Comparison of ENCODE assay signal across 8 mouse cellular contexts in genomic region chr9:60998086-60998785, GRCm38 (mm10).
DNase-seq lines count a peak whose midpoint lies in the region; ATAC-seq and TF ChIP-seq lines count a peak whose summit lies in the region.

No protein-coding gene starts in this region.

- DNase-seq in kidney, adult 2 months, result no peak
- peak; percentile 80 for DNase-seq in CH12.LX (ENCODE audit: extremely low read depth)
- DNase-seq in cerebellum, postnatal 36 days, result peak; percentile 8 to 14
- peak; percentile 69 for DNase-seq in thymus, postnatal 14 days
- DNase-seq in embryo, embryonic 11 days, result no peak
- no peak for DNase-seq in testis, postnatal 10 days (ENCODE audit: low spot score)

- no peak for TF ChIP-seq POLR2A in kidney, adult 2 months (IDR thresholded peaks at IDR 0.05; ENCODE audit: low read depth, low read length)
- no peak for TF ChIP-seq POLR2A in CH12.LX (IDR thresholded peaks at IDR 0.05; ENCODE audit: low read depth, low read length)

- H3K4me1 ChIP-seq in kidney, adult 2 months (ENCODE audit: control insufficient read depth, insufficient read depth, low read length), result no peaks in the 10 kb centered on the region
- 0 out of 2 replicates have a peak, but pooled peaks cover 10% of the 10 kb centered on the region for H3K4me1 ChIP-seq in kidney, embryonic 15.5 days
- H3K4me1 ChIP-seq in CH12.LX (ENCODE audit: control insufficient read depth in 1 of 2, insufficient read depth in 2 of 2), result peaks cover 28 to 46% of the 10 kb centered on the region in 2 experiments

- no peaks in the 10 kb centered on the region for H3K27me3 ChIP-seq in kidney, adult 2 months (replicated peaks; ENCODE audit: control insufficient read depth, insufficient read depth, low read length)
- peaks cover 3% of the 10 kb centered on the region; the same call in 1 of the 2 replicates for H3K27me3 ChIP-seq in kidney, embryonic 15.5 days
- H3K27me3 ChIP-seq in CH12.LX (replicated peaks), result peaks cover 13% of the 10 kb centered on the region

- TF ChIP-seq EP300 in CH12.LX (IDR thresholded peaks at IDR 0.05; ENCODE audit: low read length), result no peak

- TF ChIP-seq CTCF in kidney, adult 2 months (conservative IDR thresholded peaks at IDR 0.05; ENCODE audit: insufficient read depth, insufficient read length, low read depth, low read length), result peak; percentile 33
- peak in 1 of 2 experiments; percentile 70; a peak in 2 of 4 replicates for TF ChIP-seq CTCF in CH12.LX (conservative IDR thresholded peaks at IDR 0.05 in 1 of 2, IDR thresholded peaks at IDR 0.05 in 1 of 2; ENCODE audit: low read depth in 2 of 2, low read length in 2 of 2)

- no peaks in the 10 kb centered on the region for H3K79me2 ChIP-seq in CH12.LX (replicated peaks; ENCODE audit: control insufficient read depth, extremely low read depth, insufficient read depth, poor library complexity, severe bottlenecking)

- dilution Hi-C loops in CH12.LX (cut with MboI; ENCODE audit: extremely low pct_ligation_motif_present, extremely low pct_unique_long_range_greater_than_20kb, low sequenced_read_pairs), result no loop called here

- H3K9me3 ChIP-seq in kidney, embryonic 15.5 days (replicated peaks), result no peaks in the 10 kb centered on the region
- H3K9me3 ChIP-seq in CH12.LX (replicated peaks; ENCODE audit: low read length), result peaks cover 7% of the 10 kb centered on the region

- ATAC-seq in kidney, embryonic 15.5 days (replicated peaks; ENCODE audit: low FRiP score), result no peak
- peak; percentile 54 for ATAC-seq in megakaryocyte progenitor cell, adult 5-6 weeks (replicated peaks; ENCODE audit: poor library complexity)

- H3K9ac ChIP-seq in kidney, embryonic 15.5 days, result no peak overlapping the region
- H3K9ac ChIP-seq in CH12.LX (ENCODE audit: insufficient read depth, low read depth), result no peak overlapping the region

- H3K27ac ChIP-seq in kidney, adult 2 months (ENCODE audit: insufficient read depth, low read depth, low read length), result no peak overlapping the region
- H3K27ac ChIP-seq in kidney, embryonic 15.5 days, result no peak overlapping the region
- 0 out of 2 replicates have a peak overlapping the region, but pooled peaks have one; percentile 5 for H3K27ac ChIP-seq in CH12.LX (ENCODE audit: insufficient read depth, low read depth)

- no peaks in the 10 kb centered on the region for H3K36me3 ChIP-seq in kidney, adult 2 months (ENCODE audit: control insufficient read depth, insufficient read depth, low read length)
- H3K36me3 ChIP-seq in kidney, embryonic 15.5 days, result no peaks in the 10 kb centered on the region
- no peaks in the 10 kb centered on the region for H3K36me3 ChIP-seq in CH12.LX (replicated peaks in 1 of 2; ENCODE audit: control insufficient read depth in 1 of 2, insufficient read depth in 1 of 2, low read length in 1 of 2)

- no peak overlapping the region for H3K4me3 ChIP-seq in kidney, adult 2 months (ENCODE audit: insufficient read depth, low read depth, low read length)
- no peak overlapping the region for H3K4me3 ChIP-seq in kidney, embryonic 15.5 days (replicated peaks)
- H3K4me3 ChIP-seq in CH12.LX (replicated peaks in 1 of 3; ENCODE audit: low read depth in 2 of 3, low read length in 2 of 3, poor library complexity in 1 of 3), result no peak overlapping the region

- in situ Hi-C loops in CH12.LX (cut with MboI; ENCODE audit: low pct_ligation_motif_present, low pct_unique_long_range_greater_than_20kb, low sequenced_read_pairs), result no loop called here

- 78% methylated on average over 3 of the region's 3 CpGs for WGBS in kidney, adult 2 months
- WGBS in kidney, embryonic 15.5 days, result 82% methylated on average over 3 of the region's 3 CpGs

- peak; percentile 74 for TF ChIP-seq RAD21 in CH12.LX (IDR thresholded peaks at IDR 0.05; ENCODE audit: low read depth, low read length)

- no peak overlapping the region for H3K4me2 ChIP-seq in kidney, embryonic 15.5 days
- H3K4me2 ChIP-seq in CH12.LX (ENCODE audit: insufficient read depth, low read depth, poor library complexity, severe bottlenecking), result no peak overlapping the region

TF ChIP-seq in CH12.LX, 34 proteins besides CTCF, POLR2A, EP300 and RAD21:
- TF ChIP-seq MAZ (IDR thresholded peaks at IDR 0.05; ENCODE audit: low read depth, low read length) (peak; percentile 92), MAFK (IDR thresholded peaks at IDR 0.05; ENCODE audit: insufficient replicate concordance, low read length) (no peak), JUND (conservative IDR thresholded peaks at IDR 0.05; ENCODE audit: low read depth, low read length) (no peak), JUN (IDR thresholded peaks at IDR 0.05; ENCODE audit: insufficient read depth, low read depth, low read length) (no peak), MYC (IDR thresholded peaks at IDR 0.05; ENCODE audit: low read depth, low read length) (no peak), IRF4 (IDR thresholded peaks at IDR 0.05; ENCODE audit: low read depth, low read length) (no peak), TBP (conservative IDR thresholded peaks at IDR 0.05; ENCODE audit: low read depth, low read length) (no peak), SMC3 (IDR thresholded peaks at IDR 0.05; ENCODE audit: low read depth, low read length) (peak; percentile 61), MAX (IDR thresholded peaks at IDR 0.05; ENCODE audit: low read length) (no peak)

Comparison
In these comparisons a context has a peak if more than half of its experiments do, and no peak if none do; other contexts are left out.
1. DNase-seq: peak in CH12.LX (single experiment), cerebellum, postnatal 36 days (2 of 2) and thymus, postnatal 14 days (single experiment); none in kidney, adult 2 months (single experiment), embryo, embryonic 11 days (single experiment) and testis, postnatal 10 days (single experiment).